Mouse (Mus musculus): Measurements from ENCODE around the gene Tmem184c. TPM values are rescaled to one million over a fixed set of nuclear protein-coding genes. Genes with fewer than 3 reads are reported as not detected.
A peak's percentile ranks its signal among the peaks of the same experiment; 100 is the strongest.

Tmem184c gene
- 8.0 TPM for polyA plus RNA-seq (2012; fragmentation: generic; extraction: Trizol)

GRCm38 (mm10) chr8:77610374-77610969 lies at the start of gene Tmem184c:
TSS of gene Tmem184c (minus strand) at chr8:77610698.
- no peaks in the 10 kb centered on the region for H3K27me3 ChIP-seq (ENCODE audit: control insufficient read depth, insufficient read depth, insufficient read length)
- peak within 1 kb of the TSS; percentile 44 for H3K4me3 ChIP-seq
- TF ChIP-seq MAX (IDR thresholded peaks at IDR 0.05; ENCODE audit: low read depth) (no peak), USF1 (IDR thresholded peaks at IDR 0.05; ENCODE audit: low read depth) (no peak), POLR2A (IDR thresholded peaks at IDR 0.05; ENCODE audit: insufficient read length, low read depth) (peak; percentile 56), E2F4 (IDR thresholded peaks at IDR 0.05; ENCODE audit: insufficient read depth) (no peak), REST (IDR thresholded peaks at IDR 0.05; ENCODE audit: insufficient read depth, insufficient read length) (no peak), MYOD1 (IDR thresholded peaks at IDR 0.05; ENCODE audit: control insufficient read depth in 1 of 3, insufficient read length in 2 of 3, low read depth in 2 of 3) (no peak), MYOG (IDR thresholded peaks at IDR 0.05; ENCODE audit: control insufficient read depth in 1 of 3, insufficient read depth in 1 of 3, insufficient read length in 2 of 3, low read depth in 2 of 3) (no peak), POLR2AphosphoS2 (IDR thresholded peaks at IDR 0.05; ENCODE audit: insufficient read length, low read depth) (no peak), TCF3 (IDR thresholded peaks at IDR 0.05; ENCODE audit: insufficient read length, low read depth) (no peak), SRF (IDR thresholded peaks at IDR 0.05; ENCODE audit: control insufficient read depth, insufficient read length, low read depth) (peak; percentile 10), TCF12 (IDR thresholded peaks at IDR 0.05; ENCODE audit: insufficient read depth, poor library complexity, severe bottlenecking) (no peak), CEBPB (IDR thresholded peaks at IDR 0.05; ENCODE audit: insufficient read depth, poor library complexity, severe bottlenecking) (no peak)
- H3K36me3 ChIP-seq (ENCODE audit: control insufficient read depth, insufficient read depth): no peaks in the 10 kb centered on the region
- no peak within 1 kb of the TSS for H3ac ChIP-seq (ENCODE audit: control insufficient read depth, insufficient read length)
- peak within 1 kb of the TSS; percentile 99 for H3K4me2 ChIP-seq (ENCODE audit: low read depth)
- H3K79me2 ChIP-seq (ENCODE audit: control insufficient read depth, insufficient read depth): peaks cover 12% of the 10 kb centered on the region

GRCm38 (mm10) chr8:77659534-77660080 lies 49.1 kb upstream of the Tmem184c start:
- no peak for TF ChIP-seq USF1 (IDR thresholded peaks at IDR 0.05; ENCODE audit: low read depth)
- no peak for TF ChIP-seq CEBPB (IDR thresholded peaks at IDR 0.05; ENCODE audit: insufficient read depth, poor library complexity, severe bottlenecking)
- TF ChIP-seq MYOG (IDR thresholded peaks at IDR 0.05; ENCODE audit: control insufficient read depth in 1 of 3, insufficient read depth in 1 of 3, insufficient read length in 2 of 3, low read depth in 2 of 3): peak in 1 of 3 experiments; percentile 8
- TF ChIP-seq TCF12 (IDR thresholded peaks at IDR 0.05; ENCODE audit: insufficient read depth, poor library complexity, severe bottlenecking): no peak
- TF ChIP-seq MYOD1 (IDR thresholded peaks at IDR 0.05; ENCODE audit: control insufficient read depth in 1 of 3, insufficient read length in 2 of 3, low read depth in 2 of 3): peak; percentile 44 to 51 (median 48)
- Histone ChIP-seq H3K4me2 (ENCODE audit: low read depth) (peak overlapping the region; percentile 3), H3ac (ENCODE audit: control insufficient read depth, insufficient read length) (no peak overlapping the region)

GRCm38 (mm10) chr8:77658356-77658755 lies 47.9 kb upstream of the Tmem184c start:
- no peak overlapping the region for H3K4me3 ChIP-seq
- no peaks in the 10 kb centered on the region for H3K27me3 ChIP-seq (ENCODE audit: control insufficient read depth, insufficient read depth, insufficient read length)
- no peaks in the 10 kb centered on the region for H3K79me2 ChIP-seq (ENCODE audit: control insufficient read depth, insufficient read depth)
- H3ac ChIP-seq (ENCODE audit: control insufficient read depth, insufficient read length): no peak overlapping the region
- no peaks in the 10 kb centered on the region for H3K36me3 ChIP-seq (ENCODE audit: control insufficient read depth, insufficient read depth)
- no peak overlapping the region for H3K4me2 ChIP-seq (ENCODE audit: low read depth)
- TF ChIP-seq TCF12 (IDR thresholded peaks at IDR 0.05; ENCODE audit: insufficient read depth, poor library complexity, severe bottlenecking) (no peak), MAX (IDR thresholded peaks at IDR 0.05; ENCODE audit: low read depth) (no peak)

More at GRCm38 (mm10) chr8:77659534-77660080, 49.1 kb upstream of the Tmem184c start:
- Histone ChIP-seq H3K27me3 (ENCODE audit: control insufficient read depth, insufficient read depth, insufficient read length) (no peaks in the 10 kb centered on the region), H3K4me3 (no peak overlapping the region), H3K36me3 (ENCODE audit: control insufficient read depth, insufficient read depth) (no peaks in the 10 kb centered on the region), H3K79me2 (ENCODE audit: control insufficient read depth, insufficient read depth) (no peaks in the 10 kb centered on the region)

- Histone ChIP-seq H3K27me3 (ENCODE audit: control insufficient read depth, insufficient read depth, insufficient read length) (no peaks in the 10 kb centered on the region), H3K79me2 (ENCODE audit: control insufficient read depth, insufficient read depth) (no peaks in the 10 kb centered on the region), H3K36me3 (ENCODE audit: control insufficient read depth, insufficient read depth) (no peaks in the 10 kb centered on the region), H3K4me3 (no peak overlapping the region), H3ac (ENCODE audit: control insufficient read depth, insufficient read length) (no peak overlapping the region), H3K4me2 (ENCODE audit: low read depth) (no peak overlapping the region)
- TF ChIP-seq REST (IDR thresholded peaks at IDR 0.05; ENCODE audit: insufficient read depth, insufficient read length): no peak
- TF ChIP-seq POLR2AphosphoS2 (IDR thresholded peaks at IDR 0.05; ENCODE audit: insufficient read length, low read depth): no peak
- TF ChIP-seq MYOD1 (IDR thresholded peaks at IDR 0.05; ENCODE audit: control insufficient read depth in 1 of 3, insufficient read length in 2 of 3, low read depth in 2 of 3): no peak
- TF ChIP-seq SRF (IDR thresholded peaks at IDR 0.05; ENCODE audit: control insufficient read depth, insufficient read length, low read depth): no peak
- TF ChIP-seq TCF12 (IDR thresholded peaks at IDR 0.05; ENCODE audit: insufficient read depth, poor library complexity, severe bottlenecking): no peak
- no peak for TF ChIP-seq MYOG (IDR thresholded peaks at IDR 0.05; ENCODE audit: control insufficient read depth in 1 of 3, insufficient read depth in 1 of 3, insufficient read length in 2 of 3, low read depth in 2 of 3)
- no peak for TF ChIP-seq POLR2A (IDR thresholded peaks at IDR 0.05; ENCODE audit: insufficient read length, low read depth)
- TF ChIP-seq USF1 (IDR thresholded peaks at IDR 0.05; ENCODE audit: low read depth): no peak
- TF ChIP-seq TCF3 (IDR thresholded peaks at IDR 0.05; ENCODE audit: insufficient read length, low read depth): no peak
- TF ChIP-seq MAX (IDR thresholded peaks at IDR 0.05; ENCODE audit: low read depth): no peak
- no peak for TF ChIP-seq CEBPB (IDR thresholded peaks at IDR 0.05; ENCODE audit: insufficient read depth, poor library complexity, severe bottlenecking)
- TF ChIP-seq E2F4 (IDR thresholded peaks at IDR 0.05; ENCODE audit: insufficient read depth): no peak
Measured at GRCm38 (mm10) chr8:77650646-77651190, 40.2 kb upstream of the Tmem184c start.
